Mouse (Mus musculus): ENCODE measurements around the gene Gm3667. TPM values are rescaled to one million over a fixed set of nuclear protein-coding genes. Genes with fewer than 3 reads are reported as not detected.
"Not testable (repeated sequence)": the region's sequence is repeated elsewhere in the genome, so short reads cannot be mapped to it uniquely, and the experiment has no call there.

The Gm3667 gene
- polyA plus RNA-seq (2016; fragmentation: Nextera tagmentation; extraction: Ambion mirVana): 3.9 and 4.1 TPM in 2 replicates

GRCm38 (mm10) chr14:6889521-6890012, at the start of gene Gm3667:
Gene Gm3667 (minus strand): TSS chr14:6889962.
- not testable (repeated sequence) for H3K36me3 ChIP-seq; H3K4me1 ChIP-seq; ATAC-seq (ENCODE audit: low FRiP score, low read depth); H3K27ac ChIP-seq; H3K9me3 ChIP-seq; H3K27me3 ChIP-seq (replicated peaks)
- peak within 1 kb of the TSS; percentile 62 for H3K4me2 ChIP-seq (replicated peaks)
- peak within 1 kb of the TSS; percentile 41 for H3K4me3 ChIP-seq
- WGBS: 2% methylated on average over 22 of the region's 43 CpGs
- H3K9ac ChIP-seq: peak within 1 kb of the TSS; percentile 54; the same call in 1 of the 2 replicates

- H3K4me3 ChIP-seq; H3K9me3 ChIP-seq; ATAC-seq (ENCODE audit: low FRiP score, low read depth); H3K4me1 ChIP-seq; H3K4me2 ChIP-seq (replicated peaks); H3K27me3 ChIP-seq (replicated peaks); H3K36me3 ChIP-seq; H3K27ac ChIP-seq; H3K9ac ChIP-seq: not testable (repeated sequence)
- 96% methylated on average over 20 of the region's 24 CpGs for WGBS
These were observed 10.1 kb upstream of the Gm3667 start for GRCm38 (mm10) chr14:6899881-6900280.

GRCm38 (mm10) chr14:6888811-6889210, 951 bp downstream of the Gm3667 start:
- not testable (repeated sequence) for H3K36me3 ChIP-seq; H3K4me1 ChIP-seq; H3K27ac ChIP-seq; H3K27me3 ChIP-seq (replicated peaks); H3K9ac ChIP-seq; H3K9me3 ChIP-seq; ATAC-seq (ENCODE audit: low FRiP score, low read depth)
- peak overlapping the region; percentile 41; the same call in 1 of the 2 replicates for H3K4me3 ChIP-seq
- H3K4me2 ChIP-seq (replicated peaks): peak overlapping the region; percentile 62
- 13% methylated on average over 5 of the region's 5 CpGs for whole genome bisulfite sequencing

- not testable (repeated sequence) for ATAC-seq (ENCODE audit: low FRiP score, low read depth); H3K27me3 ChIP-seq (replicated peaks); H3K4me3 ChIP-seq; H3K4me1 ChIP-seq; H3K9ac ChIP-seq; H3K9me3 ChIP-seq; H3K4me2 ChIP-seq (replicated peaks); H3K27ac ChIP-seq; H3K36me3 ChIP-seq
- no CpG with 5 or more reads among the region's 3 CpGs for WGBS
These were observed 49.6 kb downstream of the Gm3667 start, which contains the start of gene Gm3642 for GRCm38 (mm10) chr14:6840211-6840610. Gene Gm3642 (minus strand): TSS chr14:6840311.

GRCm38 (mm10) chr14:6823297-6823696, 66.5 kb downstream of the Gm3667 start:
- not testable (repeated sequence) for ATAC-seq (ENCODE audit: low FRiP score, low read depth); H3K27ac ChIP-seq; H3K4me2 ChIP-seq (replicated peaks); H3K27me3 ChIP-seq (replicated peaks); H3K4me3 ChIP-seq; H3K9ac ChIP-seq; H3K36me3 ChIP-seq; H3K4me1 ChIP-seq; H3K9me3 ChIP-seq
- WGBS: 85% methylated on average over 3 of the region's 3 CpGs

Other genes with a start within 250 kb of the Gm3667 start
- 0.17 TPM in 1 of 2 replicates, not detected in the other for gene Gm10251, start 205.8 kb downstream of the Gm3667 start, polyA plus RNA-seq (2016; fragmentation: Nextera tagmentation; extraction: Ambion mirVana)
- gene Gm8050, start 169.7 kb downstream of the Gm3667 start, polyA plus RNA-seq (2016; fragmentation: Nextera tagmentation; extraction: Ambion mirVana): not detected in 2 replicates
- gene Gm3636, start 147.6 kb downstream of the Gm3667 start, polyA plus RNA-seq (2016; fragmentation: Nextera tagmentation; extraction: Ambion mirVana): 9.1 and 9.6 TPM in 2 replicates
- gene Gm8362, start 115.6 kb downstream of the Gm3667 start, polyA plus RNA-seq (2016; fragmentation: Nextera tagmentation; extraction: Ambion mirVana): not detected in 2 replicates
- gene Gm3642, start 49.7 kb downstream of the Gm3667 start, polyA plus RNA-seq (2016; fragmentation: Nextera tagmentation; extraction: Ambion mirVana): not detected in 2 replicates
- not detected in 2 replicates for gene Gm6356, start 83.9 kb upstream of the Gm3667 start, polyA plus RNA-seq (2016; fragmentation: Nextera tagmentation; extraction: Ambion mirVana)
- gene Gm10406, start 137.5 kb upstream of the Gm3667 start, polyA plus RNA-seq (2016; fragmentation: Nextera tagmentation; extraction: Ambion mirVana): 1.1 and 1.3 TPM in 2 replicates
- gene Gm3685, start 155.0 kb upstream of the Gm3667 start, polyA plus RNA-seq (2016; fragmentation: Nextera tagmentation; extraction: Ambion mirVana): not detected in 2 replicates
- 3.8 and 4.1 TPM in 2 replicates for gene Gm3696, start 210.7 kb upstream of the Gm3667 start, polyA plus RNA-seq (2016; fragmentation: Nextera tagmentation; extraction: Ambion mirVana)
- not detected in 2 replicates for gene Gm6676, start 235.4 kb upstream of the Gm3667 start, polyA plus RNA-seq (2016; fragmentation: Nextera tagmentation; extraction: Ambion mirVana)

Data from neural tube, embryonic 12.5 days (tissue).